Mouse (Mus musculus) midbrain, embryonic 15.5 days (tissue): ENCODE results near the gene Sst. TPM values are rescaled to one million over a fixed set of nuclear protein-coding genes. Genes with fewer than 3 reads are reported as not detected.
"Not testable (repeated sequence)": the region's sequence is repeated elsewhere in the genome, so short reads cannot be mapped to it uniquely, and the experiment has no call there.

Experiments used
- ATAC-seq: fragments of 200-750 bp; cut with Nextera tagmentation; replicated peaks from 2 replicates; pipeline ENCODE4 v1.8.0; 2017; ENCODE audit warnings: moderate TSS enrichment
- H3K27ac ChIP-seq: fragments of 300-500 bp; sonication (generic); 2 replicates; pipeline ENCODE4 v1.5.1; 2015; ENCODE audit warnings: mild to moderate bottlenecking, inconsistent platforms
- H3K27me3 ChIP-seq: fragments of 300-500 bp; sonication (generic); replicated peaks from 2 replicates; pipeline ENCODE4 v1.6.1; 2015; ENCODE audit warnings: inconsistent platforms
- H3K36me3 ChIP-seq: fragments of 300-500 bp; sonication (generic); replicated peaks from 2 replicates; pipeline ENCODE4 v1.6.1; 2015; ENCODE audit warnings: inconsistent platforms
- H3K4me1 ChIP-seq: fragments of 300-500 bp; sonication (generic); 2 replicates; pipeline ENCODE4 v1.6.1; 2015; ENCODE audit warnings: inconsistent platforms
- H3K4me2 ChIP-seq: fragments of 300-500 bp; sonication (generic); 2 replicates; pipeline ENCODE4 v1.6.1; 2015; ENCODE audit warnings: inconsistent platforms, mild to moderate bottlenecking, moderate library complexity
- H3K4me3 ChIP-seq: fragments of 300-500 bp; sonication (generic); 2 replicates; pipeline ENCODE4 v1.5.1; 2015; ENCODE audit warnings: mild to moderate bottlenecking, inconsistent platforms
- H3K9ac ChIP-seq: fragments of 300-500 bp; sonication (generic); 2 replicates; pipeline ENCODE4 v1.6.1; 2015; ENCODE audit warnings: mild to moderate bottlenecking, inconsistent platforms
- H3K9me3 ChIP-seq: fragments of 300-500 bp; sonication (generic); 2 replicates; pipeline ENCODE4 v1.6.1; 2016; ENCODE audit warnings: inconsistent platforms
- WGBS: fragments of 180-500 bp; shearing (Covaris S2); methylation state at CpG from one replicate; pipeline ENCODE4 v1.1.7; 2015; ENCODE audit warnings: mixed read lengths; 5-methylcytosine and 5-hydroxymethylcytosine counted together
- polyA plus RNA-seq: library from polyadenylated mRNA; unstranded; fragments of >200 nt; fragmentation: Nextera tagmentation; extraction: Ambion mirVana; gene quantifications from 2 replicates; pipeline ENCODE4 v1.2.1, GENCODE M21; 2015

Gene Sst
- 271 and 284 TPM in 2 replicates for polyA plus RNA-seq

DNA sequence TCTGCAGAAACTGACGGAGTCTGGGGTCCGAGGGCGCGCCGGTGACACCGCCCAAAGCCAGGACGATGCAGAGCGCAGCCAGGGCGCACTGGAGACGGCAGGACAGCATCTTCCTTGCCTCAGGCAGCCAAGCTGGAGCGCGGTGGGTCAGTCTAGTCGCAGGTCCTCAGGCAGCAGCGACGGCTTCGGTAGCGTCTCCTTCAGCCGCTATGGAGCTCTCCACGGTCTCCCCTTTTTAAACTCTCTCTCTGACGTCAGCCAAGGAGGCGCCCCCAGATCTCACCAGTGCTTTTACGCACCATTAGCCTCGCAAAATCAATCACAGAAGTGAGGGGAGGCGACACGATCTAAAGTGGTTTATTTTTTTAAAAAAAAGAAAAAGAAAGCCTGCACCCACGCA is at the start of gene Sst:
Sst (minus strand) TSS at position 323 of the 400 bp plus-strand sequence.
- Histone ChIP-seq H3K4me2 (peak within 1 kb of the TSS; percentile 55), H3K36me3 (no peaks in the 10 kb centered on the region), H3K4me3 (peak within 1 kb of the TSS; percentile 38), H3K4me1 (peaks cover 12% of the 10 kb centered on the region), H3K27me3 (peaks cover 27% of the 10 kb centered on the region), H3K9me3 (no peaks in the 10 kb centered on the region), H3K9ac (peak within 1 kb of the TSS; percentile 14; the same call in 1 of the 2 replicates), H3K27ac (no peak within 1 kb of the TSS)
- WGBS: 5% methylated on average over 26 of the region's 26 CpGs
- ATAC-seq: peak; percentile 68

- no peak overlapping the region for H3K9ac ChIP-seq
- no peaks in the 10 kb centered on the region for H3K27me3 ChIP-seq
- H3K4me1 ChIP-seq: no peaks in the 10 kb centered on the region
- 83% methylated on average over 2 of the region's 2 CpGs for WGBS
- no peak overlapping the region for H3K4me3 ChIP-seq
- H3K36me3 ChIP-seq: no peaks in the 10 kb centered on the region
- no peak for ATAC-seq
- H3K27ac ChIP-seq: no peak overlapping the region
- no peak overlapping the region for H3K4me2 ChIP-seq
- H3K9me3 ChIP-seq: no peaks in the 10 kb centered on the region
Observed at GRCm38 (mm10) chr16:23934397-23934796, 43.6 kb upstream of the Sst start.

- no peak for ATAC-seq
Observed at GRCm38 (mm10) chr16:23932294-23932693, 41.5 kb upstream of the Sst start, which contains the start of gene Rtp2. Rtp2 (minus strand) TSS chr16:23932394.

DNA sequence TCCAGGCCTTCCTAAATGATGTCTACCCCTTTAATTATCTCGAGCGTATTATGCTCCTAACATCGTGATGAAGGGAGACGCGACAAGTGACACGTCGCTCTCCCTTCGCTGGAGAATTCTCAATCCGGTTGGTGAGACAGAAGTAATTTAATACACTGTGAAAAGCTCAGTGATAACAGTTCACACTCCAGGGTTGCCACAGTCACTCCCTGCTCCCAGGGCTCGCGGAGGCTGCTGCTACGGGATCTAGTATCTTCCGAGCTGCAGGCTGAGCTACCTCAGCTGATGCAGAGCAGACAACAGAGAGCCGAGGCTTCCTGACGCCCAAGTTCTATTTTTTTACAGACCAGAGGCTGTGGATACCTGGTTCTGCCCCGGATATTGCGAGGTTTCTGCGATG is 40.5 kb upstream of the Sst start:
- no peak for ATAC-seq
- Histone ChIP-seq H3K36me3 (no peaks in the 10 kb centered on the region), H3K4me1 (no peaks in the 10 kb centered on the region), H3K9me3 (no peaks in the 10 kb centered on the region), H3K27me3 (no peaks in the 10 kb centered on the region), H3K9ac (no peak overlapping the region), H3K27ac (no peak overlapping the region), H3K4me2 (no peak overlapping the region), H3K4me3 (no peak overlapping the region)
- WGBS: 80% methylated on average over 18 of the region's 18 CpGs

More at GRCm38 (mm10) chr16:23932294-23932693, 41.5 kb upstream of the Sst start, which contains the start of gene Rtp2:
- Histone ChIP-seq H3K4me1 (no peaks in the 10 kb centered on the region), H3K9me3 (no peaks in the 10 kb centered on the region), H3K4me2 (no peak within 1 kb of the TSS), H3K36me3 (no peaks in the 10 kb centered on the region), H3K27me3 (no peaks in the 10 kb centered on the region), H3K4me3 (no peak within 1 kb of the TSS), H3K9ac (no peak within 1 kb of the TSS), H3K27ac (no peak within 1 kb of the TSS)
- WGBS: 66% methylated on average over 11 of the region's 11 CpGs

- H3K27ac ChIP-seq: no peak overlapping the region
- H3K4me3 ChIP-seq: no peak overlapping the region
- no peaks in the 10 kb centered on the region for H3K27me3 ChIP-seq
- no peaks in the 10 kb centered on the region for H3K9me3 ChIP-seq
- H3K4me1 ChIP-seq: no peaks in the 10 kb centered on the region
- WGBS: 87% methylated on average over 3 of the region's 3 CpGs
- no peak for ATAC-seq
- H3K9ac ChIP-seq: no peak overlapping the region
- H3K4me2 ChIP-seq: no peak overlapping the region
- no peaks in the 10 kb centered on the region for H3K36me3 ChIP-seq
Observed at GRCm38 (mm10) chr16:23930426-23931073, 39.8 kb upstream of the Sst start.

DNA sequence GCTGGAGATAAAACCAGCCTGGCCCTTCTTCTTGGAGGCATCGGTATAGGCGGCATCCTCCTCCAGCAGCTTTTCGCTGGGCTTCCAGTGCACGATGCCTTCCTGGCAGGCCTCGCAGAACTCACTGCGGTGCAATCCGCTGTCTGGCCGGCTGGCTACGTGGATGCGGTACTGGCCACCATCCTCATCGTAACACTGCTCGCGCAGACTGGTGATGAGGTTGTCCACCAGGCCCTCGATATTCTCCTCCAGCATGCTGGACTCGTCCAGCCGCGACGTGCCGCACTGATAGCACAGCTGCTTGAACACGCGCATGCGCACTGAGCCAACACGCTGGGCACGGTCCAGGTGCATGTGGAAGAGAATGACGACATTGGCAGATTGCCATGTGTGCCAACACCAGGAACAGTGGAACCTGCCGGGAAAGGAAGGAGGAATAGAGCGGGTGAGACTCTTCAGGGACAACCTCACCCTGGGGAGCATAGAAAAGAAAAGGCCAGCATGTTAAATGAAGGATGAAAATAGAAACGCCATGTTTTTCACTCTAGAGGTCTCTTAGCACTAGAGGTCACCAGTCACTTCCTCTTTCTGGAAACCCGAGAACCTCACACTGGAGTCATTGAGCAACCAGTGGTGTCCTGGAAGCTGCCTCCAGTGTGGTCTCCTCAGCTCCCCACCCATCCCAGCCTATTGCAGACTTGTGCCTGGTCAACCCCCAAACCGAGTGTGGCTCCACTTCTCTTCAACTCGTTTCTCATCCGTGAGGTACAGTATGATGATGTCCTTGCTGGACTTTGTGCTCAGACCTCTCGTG is 36.8 kb upstream of the Sst start:
- ATAC-seq: no peak
- WGBS: 93% methylated on average over 33 of the region's 33 CpGs
- no peak overlapping the region for H3K4me2 ChIP-seq

GRCm38 (mm10) chr16:23922906-23923305 is 32.1 kb upstream of the Sst start:
- no peak overlapping the region for H3K4me2 ChIP-seq
- ATAC-seq: no peak
- no peaks in the 10 kb centered on the region for H3K27me3 ChIP-seq
- H3K9me3 ChIP-seq: no peaks in the 10 kb centered on the region
- no peak overlapping the region for H3K9ac ChIP-seq
- no peaks in the 10 kb centered on the region for H3K36me3 ChIP-seq
- H3K4me3 ChIP-seq: no peak overlapping the region
- H3K27ac ChIP-seq: no peak overlapping the region
- WGBS: 83% methylated on average over 1 of the region's 1 CpGs
- H3K4me1 ChIP-seq: no peaks in the 10 kb centered on the region

More for the DNA sequence above, 36.8 kb upstream of the Sst start:
- no peaks in the 10 kb centered on the region for H3K36me3 ChIP-seq
- H3K27me3 ChIP-seq: no peaks in the 10 kb centered on the region
- H3K9ac ChIP-seq: no peak overlapping the region
- H3K9me3 ChIP-seq: no peaks in the 10 kb centered on the region
- no peak overlapping the region for H3K27ac ChIP-seq
- H3K4me3 ChIP-seq: no peak overlapping the region
- H3K4me1 ChIP-seq: no peaks in the 10 kb centered on the region

DNA sequence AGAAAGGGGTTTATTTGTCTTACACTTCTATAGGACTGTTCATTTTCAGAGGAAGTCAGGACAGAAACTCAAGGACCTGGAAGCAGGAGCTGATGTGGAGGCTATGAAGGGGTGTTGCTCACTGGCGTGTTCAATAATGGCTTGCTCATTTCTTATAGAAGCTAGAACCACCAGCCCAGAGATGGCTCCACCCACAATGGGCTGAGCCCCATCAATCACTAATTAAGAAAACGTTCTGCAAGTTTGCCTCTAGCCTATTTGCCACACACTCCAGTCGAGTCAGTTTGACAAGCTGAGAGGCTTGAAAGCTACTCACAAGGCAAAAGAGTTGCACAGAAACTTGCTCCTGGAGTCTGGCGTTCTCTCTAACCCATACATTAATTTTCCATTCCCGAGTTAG is 30.9 kb upstream of the Sst start:
- ATAC-seq: no peak

DNA sequence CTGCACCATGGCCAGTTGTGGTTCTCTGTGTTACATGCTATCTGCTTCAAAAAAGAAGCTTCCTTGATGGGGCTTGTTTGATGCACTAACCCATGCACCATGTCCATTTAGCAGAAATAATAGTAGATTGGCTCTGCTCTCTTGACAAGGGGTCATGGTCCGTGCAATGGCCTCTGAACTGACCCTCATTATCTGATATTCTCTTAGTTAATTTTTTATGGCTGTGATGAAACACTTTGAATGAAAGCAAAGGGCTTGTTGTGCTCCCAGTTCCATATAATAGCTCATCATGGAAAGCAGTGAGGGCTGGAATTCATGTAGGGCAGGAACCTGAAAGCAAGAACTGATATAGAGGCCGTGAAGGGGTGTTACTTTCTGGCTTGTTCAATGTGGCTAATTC is 28.7 kb upstream of the Sst start:
- no peak for ATAC-seq
- Histone ChIP-seq H3K36me3 (no peaks in the 10 kb centered on the region), H3K27ac (no peak overlapping the region), H3K9me3 (no peaks in the 10 kb centered on the region), H3K4me1 (no peaks in the 10 kb centered on the region), H3K4me3 (no peak overlapping the region), H3K4me2 (no peak overlapping the region), H3K9ac (no peak overlapping the region), H3K27me3 (no peaks in the 10 kb centered on the region)
- WGBS: 91% methylated on average over 2 of the region's 2 CpGs

More for the DNA sequence above, 30.9 kb upstream of the Sst start:
- 77% methylated on average over 5 of the region's 5 CpGs for WGBS
- Histone ChIP-seq H3K36me3 (no peaks in the 10 kb centered on the region), H3K9ac (no peak overlapping the region), H3K4me1 (no peaks in the 10 kb centered on the region), H3K4me2 (no peak overlapping the region), H3K9me3 (no peaks in the 10 kb centered on the region), H3K27ac (no peak overlapping the region), H3K4me3 (no peak overlapping the region), H3K27me3 (no peaks in the 10 kb centered on the region)

DNA sequence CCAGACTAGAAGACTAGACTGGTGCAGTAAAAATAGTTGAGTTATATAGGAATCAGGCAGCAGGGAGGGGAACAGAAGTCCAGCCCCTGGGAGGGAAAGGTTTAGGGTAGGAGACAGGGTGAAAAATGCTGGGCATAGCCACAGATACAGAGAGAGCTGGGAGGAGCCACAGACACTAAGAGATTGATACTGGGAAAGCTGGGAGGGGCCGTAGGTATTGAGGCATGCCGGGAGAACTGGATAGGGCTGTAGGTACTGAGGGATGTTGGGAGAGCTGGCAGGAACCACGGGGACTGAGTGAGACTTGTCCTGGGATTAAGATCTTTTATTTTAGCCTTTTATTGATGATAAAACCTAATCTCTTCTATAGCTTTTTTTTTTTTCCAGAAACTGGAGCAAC is 22.6 kb upstream of the Sst start:
- Histone ChIP-seq H3K4me3 (no peak overlapping the region), H3K27ac (no peak overlapping the region), H3K9ac (no peak overlapping the region), H3K9me3 (no peaks in the 10 kb centered on the region), H3K4me1 (no peaks in the 10 kb centered on the region), H3K4me2 (no peak overlapping the region), H3K27me3 (no peaks in the 10 kb centered on the region), H3K36me3 (no peaks in the 10 kb centered on the region)
- WGBS: 43% methylated on average over 3 of the region's 3 CpGs
- no peak for ATAC-seq

DNA sequence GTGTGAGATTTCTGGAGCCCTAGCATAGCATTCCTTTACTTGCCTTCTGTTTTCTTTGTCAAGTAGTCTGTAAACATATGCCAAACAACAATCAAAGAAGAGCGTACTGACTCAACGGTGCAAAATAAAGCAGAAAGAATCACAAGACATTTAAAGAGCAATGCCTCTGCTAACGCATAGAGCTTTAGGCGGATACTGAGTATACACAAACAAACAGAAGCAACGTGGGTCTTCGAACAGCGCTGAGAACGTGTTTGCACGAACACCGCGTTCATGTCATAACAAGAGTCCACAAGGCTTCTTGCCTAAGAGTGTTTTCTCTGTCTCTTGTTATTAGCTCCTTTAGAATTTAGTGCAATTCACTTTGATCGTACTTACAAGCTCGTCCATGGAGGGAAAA is 22.0 kb upstream of the Sst start:
- WGBS: 82% methylated on average over 13 of the region's 13 CpGs
- Histone ChIP-seq H3K9me3 (no peaks in the 10 kb centered on the region), H3K9ac (no peak overlapping the region), H3K4me2 (no peak overlapping the region), H3K4me3 (no peak overlapping the region), H3K36me3 (no peaks in the 10 kb centered on the region), H3K27ac (no peak overlapping the region), H3K4me1 (no peaks in the 10 kb centered on the region), H3K27me3 (no peaks in the 10 kb centered on the region)
- ATAC-seq: no peak

DNA sequence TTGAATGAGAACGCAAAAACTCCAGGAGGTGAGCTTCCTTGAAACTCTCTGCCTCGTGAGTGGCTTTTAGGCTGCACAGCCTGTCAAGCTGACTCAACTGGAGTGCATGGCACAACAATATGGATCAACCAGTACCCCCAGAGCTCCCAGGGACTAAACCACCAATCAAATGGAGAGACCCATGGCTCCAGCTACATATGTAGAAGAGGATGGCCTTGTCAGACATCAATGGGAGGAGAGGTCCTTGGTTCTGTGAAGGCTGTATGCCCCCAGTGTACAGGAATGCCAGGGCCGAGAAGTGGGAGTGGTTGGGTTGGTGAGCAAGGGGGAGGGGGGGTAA is 18.2 kb upstream of the Sst start:
- H3K27ac ChIP-seq, H3K4me3 ChIP-seq, H3K36me3 ChIP-seq, ATAC-seq, H3K4me2 ChIP-seq, H3K9ac ChIP-seq, H3K4me1 ChIP-seq, H3K27me3 ChIP-seq, H3K9me3 ChIP-seq: not testable (repeated sequence)
- WGBS: 83% methylated on average over 3 of the region's 3 CpGs
